Mouse (Mus musculus): ENCODE results near the gene Grin2a. TPM values are rescaled to one million over a fixed set of nuclear protein-coding genes. Genes with fewer than 3 reads are reported as not detected.
A peak's percentile ranks its signal among the peaks of the same experiment; 100 is the strongest.
"Not testable (repeated sequence)": the region's sequence is repeated elsewhere in the genome, so short reads cannot be mapped to it uniquely, and the experiment has no call there.

Gene Grin2a
- total RNA-seq, 4 experiments from 2014 or later: 163 to 249 (median 201) TPM

DNA sequence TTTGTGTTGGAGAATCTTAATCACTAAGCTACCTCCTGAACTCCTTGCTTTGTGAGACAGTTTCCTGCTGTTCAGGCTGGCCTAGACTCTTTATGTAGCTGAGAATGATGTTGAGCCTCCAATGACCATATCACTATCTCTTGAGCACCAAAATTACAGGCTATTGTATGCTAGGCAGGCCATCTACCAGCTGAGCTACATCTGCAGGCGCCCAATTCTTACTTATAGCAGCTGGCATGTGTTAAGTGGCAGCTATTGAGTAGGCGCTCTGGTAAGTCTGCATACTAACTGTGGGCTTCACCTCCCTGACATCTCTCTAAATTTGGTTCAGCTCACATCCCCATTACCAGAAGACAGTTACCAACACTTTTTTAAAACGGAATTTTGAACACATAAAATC lies 331.3 kb downstream of the Grin2a start:
- DNase-seq (ENCODE audit: low spot score in 2 of 2): no peak

DNA sequence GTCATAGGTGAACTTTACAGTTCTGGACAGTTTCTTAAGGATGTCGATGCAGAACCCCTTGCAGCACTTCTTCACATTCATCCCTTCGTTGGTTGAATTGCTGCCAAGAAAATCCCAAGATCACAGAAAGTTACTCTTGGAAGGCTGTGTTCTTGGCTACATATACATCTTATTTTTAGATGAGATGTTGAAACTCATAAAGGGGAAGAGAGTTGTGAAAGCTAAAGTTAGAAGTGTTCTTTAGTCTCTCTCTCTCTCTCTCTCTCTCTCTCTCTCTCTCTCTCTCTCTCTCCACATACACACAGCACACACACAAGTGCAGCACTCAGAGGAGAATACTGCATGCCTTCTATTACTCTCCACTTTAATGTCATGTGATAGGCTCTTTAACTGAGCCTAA lies 331.9 kb downstream of the Grin2a start:
- DNase-seq (ENCODE audit: low spot score in 2 of 2): no peak

DNA sequence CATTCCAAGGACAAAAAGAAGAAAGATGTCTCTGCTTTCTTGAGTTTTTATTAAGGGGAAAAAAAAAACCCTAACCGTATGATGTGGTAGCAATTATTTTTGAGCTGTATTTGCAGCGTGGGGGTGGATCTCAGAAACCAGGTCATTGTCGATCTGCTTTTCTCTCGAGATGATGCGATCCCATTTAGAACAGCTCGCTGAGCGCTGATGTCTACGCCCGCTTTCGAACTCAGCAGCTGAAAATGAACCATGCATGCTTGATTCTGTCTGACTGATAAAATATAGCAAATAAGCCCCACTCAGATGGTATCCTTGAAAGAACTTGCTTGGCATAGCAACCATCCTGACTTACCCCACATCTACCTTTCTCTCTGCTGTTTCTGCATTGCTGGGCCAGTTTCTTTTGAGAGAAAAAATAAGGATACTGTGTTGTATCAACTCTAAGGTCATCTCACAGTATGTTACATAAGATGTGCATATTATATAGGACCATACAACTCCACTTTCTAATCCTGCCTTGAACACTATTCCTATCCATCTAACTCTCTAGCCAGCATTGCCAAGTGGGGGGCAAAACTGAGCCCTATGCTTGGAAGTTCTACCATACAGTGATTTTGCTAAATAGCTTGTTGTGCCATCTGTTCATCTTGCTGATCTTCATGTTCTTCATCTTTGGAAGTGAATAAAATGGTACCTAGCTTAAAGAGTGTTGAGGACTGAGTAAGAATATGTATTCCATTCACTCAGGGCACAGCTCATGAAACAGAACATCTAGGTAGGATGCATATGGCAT lies 369.5 kb downstream of the Grin2a start:
- peak in 1 of 2 experiments; percentile 58 for DNase-seq (ENCODE audit: low spot score in 2 of 2)

DNA sequence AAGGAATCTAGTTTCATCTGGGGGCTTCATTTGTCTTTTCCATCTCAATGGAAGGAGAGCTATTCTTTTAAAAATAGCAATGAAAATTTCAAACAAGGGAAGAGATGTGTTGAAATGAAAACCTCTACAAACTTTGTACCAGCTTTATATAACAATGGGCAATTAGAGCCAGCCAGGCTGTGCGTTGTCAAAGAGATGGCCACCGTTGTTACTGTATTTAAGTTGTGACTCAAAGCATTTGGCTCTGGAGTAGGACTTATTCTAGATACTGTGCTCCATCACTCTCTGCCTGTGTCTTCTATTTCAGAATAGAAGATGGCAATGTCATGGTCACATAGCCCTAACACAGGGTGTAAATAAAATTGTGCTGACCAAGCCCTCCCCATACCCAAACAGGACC lies 371.0 kb downstream of the Grin2a start:
- DNase-seq (ENCODE audit: low spot score in 2 of 2): no peak

DNA sequence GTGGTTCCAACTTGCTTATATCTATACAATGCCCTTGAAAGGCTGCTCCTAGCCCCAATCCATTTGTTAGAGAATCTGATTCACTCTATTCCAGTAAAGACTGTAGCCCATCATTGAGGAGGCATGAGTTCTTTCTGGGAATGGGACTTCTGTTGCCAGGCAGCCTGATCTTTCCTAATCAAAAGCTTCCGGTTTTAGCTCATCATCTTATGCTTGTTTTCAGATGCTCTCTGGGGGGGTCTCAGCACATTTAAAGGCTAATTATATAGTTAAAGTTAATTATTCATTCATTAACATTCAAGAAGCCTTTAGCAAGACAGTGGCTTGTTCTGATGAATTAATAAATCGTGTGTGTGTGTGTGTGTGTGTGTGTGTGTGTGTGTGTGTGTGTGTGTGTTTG lies 377.2 kb downstream of the Grin2a start:
- DNase-seq (ENCODE audit: low spot score in 2 of 2): no peak

DNA sequence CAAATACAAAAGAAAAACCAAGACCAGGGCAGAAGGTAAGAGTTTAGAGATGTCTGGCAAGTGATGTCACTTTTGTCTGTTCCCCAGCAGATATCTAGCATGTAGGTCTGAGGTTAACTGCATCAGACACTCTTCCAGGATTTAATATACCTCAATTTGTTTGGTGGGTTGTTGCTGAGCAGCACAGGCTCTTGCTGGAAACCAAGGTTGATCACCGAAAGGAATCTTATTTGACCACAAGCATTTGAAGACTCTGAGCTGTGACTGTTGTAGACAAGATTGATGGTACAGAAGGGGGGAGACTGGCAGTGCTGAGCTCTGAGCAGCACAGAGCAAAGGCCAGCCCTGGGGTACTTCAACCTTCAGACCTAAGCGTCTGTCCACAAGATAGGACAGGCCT lies 378.1 kb downstream of the Grin2a start:
- no peak for DNase-seq (ENCODE audit: low spot score in 2 of 2)

DNA sequence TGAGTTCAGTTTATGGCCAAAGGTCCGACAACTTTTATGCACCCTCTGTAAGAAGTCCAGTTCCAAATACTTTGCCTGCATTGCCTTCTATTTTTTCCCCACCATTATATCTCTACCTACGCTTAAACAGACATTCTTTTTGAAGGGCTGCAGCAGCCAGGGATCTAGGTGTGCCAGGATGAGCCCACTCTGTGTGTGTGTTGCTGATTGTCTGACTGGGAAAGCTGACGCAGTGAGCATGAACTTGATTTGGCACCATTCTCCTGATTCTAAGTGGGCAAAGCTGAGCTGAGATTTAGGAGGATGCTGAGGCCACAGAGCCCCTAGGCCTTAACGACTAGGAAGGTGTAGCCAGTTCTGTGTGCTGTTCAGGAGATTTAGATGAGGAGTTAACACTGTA lies 378.6 kb downstream of the Grin2a start:
- peak in 1 of 2 experiments; percentile 52 for DNase-seq (ENCODE audit: low spot score in 2 of 2)

DNA sequence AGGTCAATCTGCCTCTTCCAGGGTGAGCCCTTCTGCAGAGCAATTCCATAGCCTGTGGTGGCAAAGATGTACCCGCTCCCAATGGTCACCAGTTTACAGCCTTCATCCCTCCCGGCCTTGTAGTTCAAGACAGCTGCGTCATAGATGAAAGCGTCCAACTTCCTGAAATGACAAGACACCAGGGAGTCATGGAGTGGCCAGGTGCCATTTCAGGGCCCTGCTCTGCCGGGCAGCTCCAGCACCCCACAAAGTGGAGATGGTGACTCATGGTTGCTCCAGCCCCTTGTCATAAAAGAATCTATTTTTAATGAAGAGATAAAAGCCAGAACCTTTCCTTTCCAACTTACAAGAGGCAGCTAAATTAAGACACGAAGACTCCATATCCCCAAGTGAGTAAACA lies 382.8 kb downstream of the Grin2a start:
- not testable (repeated sequence) for DNase-seq (ENCODE audit: low spot score in 2 of 2)

DNA sequence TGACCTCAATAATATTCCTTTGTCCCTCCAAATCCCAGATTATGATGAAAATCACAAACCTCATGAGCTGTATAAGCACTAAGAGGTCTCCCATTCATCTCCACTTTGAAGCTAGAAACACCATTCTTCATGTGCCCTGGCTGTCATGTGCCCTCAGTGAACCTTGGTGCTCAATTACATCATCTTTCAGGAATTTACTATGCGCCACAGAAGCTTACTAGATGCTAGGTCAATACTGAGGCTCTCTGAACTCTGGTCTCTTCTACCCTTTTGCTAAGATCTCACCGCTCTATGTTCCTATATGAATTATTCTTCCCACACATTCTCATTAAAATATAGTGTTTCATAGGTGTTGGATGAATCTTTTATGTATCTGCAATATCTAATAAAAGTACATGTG lies 387.9 kb downstream of the Grin2a start:
- DNase-seq (ENCODE audit: low spot score in 2 of 2): no peak

DNA sequence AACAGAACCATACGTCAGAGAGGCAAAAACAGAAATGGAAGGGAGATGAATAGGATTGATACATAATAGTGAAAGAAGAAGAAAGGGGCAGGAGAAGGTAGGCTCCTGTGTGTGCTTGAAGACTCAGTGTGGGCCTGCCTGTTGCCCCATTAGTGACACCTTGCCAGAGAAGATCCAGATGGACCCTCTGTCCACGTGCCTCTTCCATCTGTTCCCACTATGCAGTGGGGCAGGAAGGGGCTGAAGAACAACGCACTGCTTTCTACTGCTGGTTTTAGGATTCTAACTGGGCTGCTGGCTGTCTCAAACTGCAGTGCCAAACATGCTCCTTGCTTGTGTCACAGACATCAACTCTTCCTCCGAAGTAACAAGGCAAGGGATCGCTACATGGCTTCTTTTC lies 391.4 kb downstream of the Grin2a start:
- no peak for DNase-seq (ENCODE audit: low spot score in 2 of 2)

DNA sequence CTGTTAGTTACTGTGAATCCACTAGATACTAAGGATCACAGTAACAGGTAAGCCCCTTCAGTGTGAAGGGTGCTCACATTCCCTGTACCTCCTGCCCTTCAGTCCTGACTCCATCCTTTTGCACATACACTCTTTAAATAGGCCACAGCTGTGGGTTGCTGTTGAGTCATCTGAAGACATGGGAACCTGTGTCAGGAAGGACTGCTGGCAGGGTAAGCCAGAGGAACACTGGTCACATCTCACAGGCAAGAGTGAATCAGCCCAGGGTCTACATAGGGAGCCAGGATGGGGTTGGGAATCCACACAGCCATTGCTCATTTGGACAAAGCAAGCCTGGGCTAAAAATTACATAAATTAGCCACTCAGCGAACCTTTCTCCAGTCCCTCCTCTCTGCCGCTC lies 392.8 kb downstream of the Grin2a start:
- no peak for DNase-seq (ENCODE audit: low spot score in 2 of 2)

DNA sequence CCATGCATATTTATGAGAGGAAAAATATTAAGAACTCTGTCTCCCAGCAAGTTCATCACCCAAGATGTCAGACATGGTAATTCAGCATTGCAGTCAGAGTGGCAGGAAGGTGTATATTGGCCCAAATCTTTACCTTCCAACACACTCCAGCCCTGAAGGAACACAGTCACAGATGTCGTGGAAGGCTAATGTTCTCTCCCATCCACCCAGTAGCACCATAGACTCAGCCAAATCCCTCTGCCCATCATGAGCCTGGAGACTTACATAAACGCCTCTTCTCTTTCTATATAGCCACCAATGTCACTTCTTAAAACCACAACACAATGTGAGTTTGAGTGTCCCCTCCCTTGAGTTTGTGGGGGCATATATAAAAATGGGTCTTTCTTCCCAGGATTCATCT lies 406.2 kb downstream of the Grin2a start:
- DNase-seq (ENCODE audit: low spot score in 2 of 2): peak in 1 of 2 experiments; percentile 33

DNA sequence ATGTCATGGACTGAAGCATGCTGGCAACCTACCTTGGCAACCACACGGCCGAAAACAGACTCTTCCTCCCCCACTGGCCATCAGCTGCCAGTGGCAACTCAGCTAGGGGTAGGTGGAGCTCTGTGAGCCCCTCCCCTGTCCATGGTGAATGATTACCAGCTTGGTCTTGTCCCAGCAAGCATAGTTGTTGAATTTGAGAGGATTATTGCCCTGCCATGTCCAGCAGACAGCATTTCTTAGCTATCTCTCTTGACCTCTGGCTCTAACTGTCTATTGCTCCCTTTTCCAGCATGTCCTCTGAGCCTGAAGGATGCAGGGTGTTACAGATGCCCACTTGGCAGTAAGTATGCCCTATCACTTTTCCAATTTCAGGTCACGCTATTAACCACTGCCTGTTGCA lies 406.9 kb downstream of the Grin2a start:
- no peak for DNase-seq (ENCODE audit: low spot score in 2 of 2)

DNA sequence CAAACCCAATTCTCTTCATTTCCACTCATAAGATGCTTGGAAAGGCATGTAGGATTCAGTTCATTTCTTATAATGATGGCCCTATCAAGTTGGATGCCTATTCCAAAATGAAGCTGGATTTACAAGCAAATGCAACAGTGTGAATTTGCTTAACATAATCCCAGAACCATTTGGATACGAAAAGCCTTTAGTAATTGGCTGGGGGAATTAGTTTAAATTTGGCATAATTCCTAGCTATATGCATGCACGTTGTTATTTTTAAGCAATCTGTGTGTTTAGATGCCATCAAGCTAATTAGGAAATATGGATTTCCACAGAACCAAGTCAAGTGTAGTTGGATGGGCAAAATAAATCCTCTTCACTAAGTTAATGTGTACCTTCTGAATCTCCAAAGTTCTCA lies 411.4 kb downstream of the Grin2a start:
- DNase-seq (ENCODE audit: low spot score in 2 of 2): no peak

DNA sequence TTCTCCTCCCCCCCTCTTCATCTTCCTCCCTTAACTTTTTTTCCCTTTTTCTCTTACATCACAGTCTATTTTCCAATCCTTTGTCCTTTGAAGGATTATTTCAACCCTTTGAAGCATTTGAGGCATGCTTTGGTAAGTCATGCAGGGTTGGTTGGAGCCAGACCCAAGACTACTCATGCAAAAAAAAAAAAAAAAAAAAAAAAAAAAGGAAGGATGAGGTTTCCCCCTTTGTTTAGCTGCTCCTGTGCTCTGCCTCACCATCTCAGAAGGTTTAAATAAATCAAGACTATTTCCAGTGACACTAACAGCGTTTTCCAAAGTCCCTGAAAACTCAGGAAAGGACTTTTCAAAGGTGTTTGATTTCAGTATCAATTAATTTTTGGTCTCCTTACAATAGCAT lies 423.6 kb downstream of the Grin2a start:
- DNase-seq (ENCODE audit: low spot score in 2 of 2): no peak

DNA sequence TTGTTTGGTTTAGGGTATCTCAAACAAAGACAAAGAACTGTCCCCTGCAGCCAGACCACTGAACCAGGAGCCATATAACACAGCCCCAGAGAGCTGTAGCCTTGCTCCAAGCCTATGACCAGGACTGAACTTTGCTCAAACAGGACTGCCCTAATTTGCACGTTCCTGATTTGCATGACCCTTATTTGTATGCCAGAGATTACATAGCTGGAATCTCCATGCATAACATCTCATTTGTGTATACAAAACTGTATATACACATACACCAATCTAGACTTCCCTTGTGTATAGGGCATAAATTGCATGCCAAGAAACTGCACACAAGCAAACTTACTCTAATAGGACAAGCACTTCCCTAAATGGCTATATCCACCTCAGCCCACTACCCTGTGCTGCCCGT lies 428.1 kb downstream of the Grin2a start:
- no peak for DNase-seq (ENCODE audit: low spot score in 2 of 2)

DNA sequence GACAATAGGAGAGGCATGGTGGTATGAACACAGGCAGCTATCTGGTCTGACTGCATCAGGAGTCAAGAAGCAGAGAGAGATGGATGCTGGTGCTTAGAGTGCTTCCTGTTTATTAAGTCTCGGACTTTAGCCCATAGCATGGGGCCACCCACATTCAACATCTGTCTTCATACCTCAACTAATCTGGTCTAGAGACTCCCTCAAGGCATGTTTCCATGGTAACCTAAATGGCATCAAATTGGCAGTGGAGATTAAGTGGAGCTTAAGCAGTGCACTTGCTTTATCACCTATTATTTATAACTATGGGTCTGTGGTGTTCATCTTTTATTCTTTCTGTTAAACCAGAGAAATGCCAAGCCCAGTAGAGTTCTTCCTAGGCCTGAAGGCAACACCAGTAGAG lies 433.5 kb downstream of the Grin2a start:
- DNase-seq (ENCODE audit: low spot score in 2 of 2): no peak

DNA sequence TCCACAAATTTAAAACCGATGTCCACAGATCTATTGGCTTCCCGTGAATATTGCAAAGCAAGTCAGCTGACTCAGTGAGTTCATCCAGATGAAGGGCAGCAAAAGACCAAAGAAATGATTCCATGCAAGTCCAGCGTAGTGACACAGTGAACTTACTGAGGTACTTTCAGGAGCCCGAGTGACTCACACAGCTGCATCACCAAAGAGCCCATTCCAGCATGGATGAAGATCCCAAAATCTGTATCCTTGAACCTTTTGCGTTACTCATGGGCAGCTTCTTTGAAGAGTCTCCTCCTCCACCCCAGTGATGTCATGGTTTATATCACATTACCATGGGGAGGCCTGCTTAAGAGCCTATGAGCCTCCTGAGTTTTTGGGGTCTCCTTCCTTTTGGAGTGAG lies 460.2 kb downstream of the Grin2a start:
- no peak for DNase-seq (ENCODE audit: low spot score in 2 of 2)

DNA sequence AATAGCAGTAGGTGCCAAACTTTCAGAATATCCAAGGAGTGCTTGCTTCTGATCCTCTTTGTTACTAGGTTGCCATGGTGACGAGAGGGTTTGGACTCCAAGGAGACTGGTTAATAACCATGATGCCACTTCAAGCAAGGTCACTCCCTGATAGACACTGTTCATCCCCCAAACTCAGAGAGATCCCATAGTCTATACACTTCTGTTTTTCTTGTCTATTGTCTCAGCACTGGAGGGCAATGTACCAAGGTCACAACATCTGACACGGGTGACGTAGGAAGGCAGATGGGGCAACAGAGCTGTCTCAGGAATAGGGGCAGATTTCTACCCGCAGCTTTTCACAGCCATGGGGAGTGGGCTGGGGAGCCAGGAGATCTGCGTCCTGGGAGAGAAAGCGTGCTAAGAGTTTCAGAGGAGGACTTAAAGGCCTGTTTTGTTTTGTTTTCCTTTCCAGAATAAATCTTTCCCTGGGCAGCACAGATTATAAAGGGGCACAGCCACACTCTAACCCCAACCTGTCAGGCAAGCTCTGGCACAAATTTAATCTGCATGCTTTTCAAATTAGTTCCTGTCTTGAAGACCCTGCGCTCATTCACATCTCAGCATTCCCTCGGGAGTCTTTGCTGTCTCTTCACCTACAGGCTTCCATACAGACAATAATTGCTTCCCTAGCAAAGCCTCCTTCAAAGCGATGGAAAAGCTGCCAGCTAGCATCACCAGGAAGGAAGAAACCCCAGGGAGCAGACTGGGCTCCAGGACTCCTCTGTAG lies 461.6 kb downstream of the Grin2a start:
- DNase-seq (ENCODE audit: low spot score in 2 of 2): no peak

DNA sequence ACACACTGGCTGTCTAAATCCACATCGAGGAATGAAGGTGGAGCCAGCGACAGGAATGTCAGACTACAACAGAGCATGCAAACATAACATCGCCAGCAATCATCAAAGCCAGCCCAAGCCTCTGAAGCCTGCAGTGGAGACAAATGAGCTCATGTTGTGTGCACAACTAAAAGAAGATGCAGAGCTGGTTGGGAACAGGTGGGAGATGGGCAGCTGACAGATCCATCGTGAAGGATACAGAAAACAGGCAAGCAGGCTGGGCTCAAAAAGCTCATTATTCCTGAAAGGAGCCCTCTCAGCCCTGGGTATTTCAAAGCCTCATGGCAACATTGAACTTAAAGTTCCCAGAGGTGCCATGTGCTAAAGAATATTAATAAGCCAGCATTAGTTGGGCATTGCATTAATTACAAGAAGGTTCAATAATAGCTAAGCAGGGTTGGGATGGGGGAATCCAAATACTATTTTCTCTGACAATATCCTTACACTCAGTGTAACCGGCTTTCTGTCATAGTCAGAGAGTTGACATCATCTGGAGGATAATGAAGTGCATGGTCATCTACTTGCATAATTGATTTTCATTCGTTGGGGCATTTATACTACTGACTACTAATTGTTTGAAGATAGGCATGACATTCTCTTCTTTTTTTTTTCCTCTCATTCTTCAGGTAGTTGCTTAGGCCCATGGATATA lies 462.4 kb downstream of the Grin2a start:
- DNase-seq (ENCODE audit: low spot score in 2 of 2): no peak

DNA sequence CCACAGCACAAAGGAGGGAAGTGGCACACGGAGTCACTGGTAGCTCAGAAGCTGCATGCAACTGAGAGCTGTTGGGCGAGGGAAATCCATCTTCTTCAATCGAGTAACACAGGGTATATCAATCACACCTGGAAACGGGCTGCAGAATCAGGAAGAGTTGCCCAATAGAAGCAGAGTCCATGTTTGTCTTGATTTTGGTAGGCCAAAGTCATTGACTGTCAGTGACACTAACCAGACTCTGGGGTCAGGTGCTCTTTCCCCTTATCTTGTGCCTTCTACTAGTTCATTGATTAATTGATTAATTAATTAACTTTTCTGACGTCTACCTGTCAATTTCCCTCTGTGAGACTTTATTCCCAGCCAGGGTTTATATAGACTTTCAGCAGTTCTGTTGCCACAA lies 468.1 kb downstream of the Grin2a start:
- no peak for DNase-seq (ENCODE audit: low spot score in 2 of 2)

DNA sequence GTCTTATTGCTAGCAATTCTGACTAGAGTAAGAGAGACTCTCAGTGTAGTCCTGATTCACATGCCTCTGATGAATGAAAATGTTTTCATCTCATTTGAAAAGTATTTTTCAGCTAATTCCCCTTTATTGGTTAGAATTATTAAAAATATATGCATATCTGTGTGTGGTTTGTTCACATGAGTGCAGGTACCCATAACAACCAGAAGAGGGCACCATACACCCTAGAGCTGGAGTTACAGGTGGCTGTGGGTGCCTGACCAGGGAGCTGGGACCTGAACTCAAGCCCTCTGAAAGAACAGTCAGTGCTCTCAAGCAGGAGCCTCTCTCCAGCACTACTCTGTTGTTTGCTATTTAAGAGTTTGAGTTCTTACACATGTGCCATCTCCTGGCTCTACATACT lies 472.0 kb downstream of the Grin2a start:
- no peak for DNase-seq (ENCODE audit: low spot score in 2 of 2)

Measured in left cerebral cortex, adult 8-10 months (tissue).